Mouse (Mus musculus) MEL (cell line): ENCODE measurements around the gene Gm11236.
"Not testable (repeated sequence)": the region's sequence is repeated elsewhere in the genome, so short reads cannot be mapped to it uniquely, and the experiment has no call there.

Experiments used
- CHD2 ChIP-seq: IDR thresholded peaks from 2 replicates; pipeline ENCODE4 v1.6.1; 2011; ENCODE audit warnings: low read length, improper control_type of control experiment
- CTCF ChIP-seq, 3 experiments: IDR thresholded peaks in 2 of 3; conservative IDR thresholded peaks in 1 of 3; 2 replicates each; pipeline ENCODE4 v1.5.1; 2011 to 2012; ENCODE audit warnings: low read length in 3 of 3, low read depth in 2 of 3, mild to moderate bottlenecking in 2 of 3, improper control_type of control experiment in 1 of 3, inconsistent platforms in 1 of 3, mixed read lengths in 1 of 3, moderate library complexity in 1 of 3; ENCODE audit not compliant: control insufficient read depth in 1 of 3, insufficient read depth in 1 of 3, poor library complexity in 1 of 3, severe bottlenecking in 1 of 3
- EP300 ChIP-seq, 2 experiments: IDR thresholded peaks; 2 replicates each; pipeline ENCODE4 v1.6.1; 2011; ENCODE audit warnings: improper control_type of control experiment in 2 of 2, low read length in 2 of 2, low read depth in 1 of 2, mild to moderate bottlenecking in 1 of 2
- KAT2A ChIP-seq: conservative IDR thresholded peaks from 2 replicates; pipeline ENCODE4 v1.6.1; 2012; ENCODE audit warnings: low read depth, low read length, improper control_type of control experiment, inconsistent platforms
- MAX ChIP-seq: IDR thresholded peaks from 2 replicates; pipeline ENCODE4 v1.6.1; 2011; ENCODE audit warnings: low read length, improper control_type of control experiment
- MYB ChIP-seq: IDR thresholded peaks from 2 replicates; pipeline ENCODE4 v1.6.1; 2011; ENCODE audit warnings: mild to moderate bottlenecking, low read depth, low read length, improper control_type of control experiment
- NELFE ChIP-seq: IDR thresholded peaks from 2 replicates; pipeline ENCODE4 v1.6.1; 2011; ENCODE audit warnings: low read depth, low read length, improper control_type of control experiment
- POLR2A ChIP-seq, 2 experiments: IDR thresholded peaks; 2 replicates each; pipeline ENCODE4 v1.6.1; 2011 to 2012; ENCODE audit warnings: low read length in 2 of 2, mild to moderate bottlenecking in 2 of 2, control low read depth in 1 of 2, improper control_type of control experiment in 1 of 2, low read depth in 1 of 2, moderate library complexity in 1 of 2; ENCODE audit not compliant: control insufficient read depth in 1 of 2, insufficient read depth in 1 of 2, poor library complexity in 1 of 2
- RCOR1 ChIP-seq: IDR thresholded peaks from 2 replicates; pipeline ENCODE4 v1.6.1; 2012; ENCODE audit warnings: low read depth, mild to moderate bottlenecking, inconsistent platforms, low read length, improper control_type of control experiment
- TAL1 ChIP-seq: IDR thresholded peaks from 2 replicates; pipeline ENCODE4 v1.6.1; 2012; ENCODE audit warnings: mild to moderate bottlenecking, inconsistent platforms, low read length, moderate library complexity, mixed read lengths
- UBTF ChIP-seq: IDR thresholded peaks from 2 replicates; pipeline ENCODE4 v1.6.1; 2012; ENCODE audit warnings: low read depth, mild to moderate bottlenecking, inconsistent platforms, low read length, improper control_type of control experiment, moderate library complexity, borderline replicate concordance; ENCODE audit not compliant: insufficient read depth
- USF1 ChIP-seq: IDR thresholded peaks from 2 replicates; pipeline ENCODE4 v1.6.1; 2014; ENCODE audit warnings: low read depth, mild to moderate bottlenecking, inconsistent platforms, low read length, improper control_type of control experiment, moderate library complexity
- ZNF384 ChIP-seq: IDR thresholded peaks from 2 replicates; pipeline ENCODE4 v1.6.1; 2012; ENCODE audit warnings: low read depth, mild to moderate bottlenecking, inconsistent platforms, low read length, improper control_type of control experiment

GRCm38 (mm10) chr4:73607581-73607980 lies 30.3 kb upstream of the Gm11236 start, which contains the start of gene Gm11238:
- TF ChIP-seq RCOR1; UBTF; USF1; CTCF (IDR thresholded peaks at IDR 0.05 in 2 of 3, conservative IDR thresholded peaks at IDR 0.05 in 1 of 3; ENCODE audit: control insufficient read depth in 1 of 3, insufficient read depth in 1 of 3, low read depth in 2 of 3, low read length in 3 of 3, poor library complexity in 1 of 3, severe bottlenecking in 1 of 3); MYB; MAX; KAT2A; POLR2A (IDR thresholded peaks at IDR 0.05; ENCODE audit: control insufficient read depth in 1 of 2, insufficient read depth in 1 of 2, low read depth in 1 of 2, low read length in 2 of 2, poor library complexity in 1 of 2); ZNF384; EP300 (IDR thresholded peaks at IDR 0.05; ENCODE audit: low read depth in 1 of 2, low read length in 2 of 2); TAL1; NELFE; CHD2: not testable (repeated sequence)
